ENCODE assay signal across 8 mouse cellular contexts in the genomic region with DNA sequence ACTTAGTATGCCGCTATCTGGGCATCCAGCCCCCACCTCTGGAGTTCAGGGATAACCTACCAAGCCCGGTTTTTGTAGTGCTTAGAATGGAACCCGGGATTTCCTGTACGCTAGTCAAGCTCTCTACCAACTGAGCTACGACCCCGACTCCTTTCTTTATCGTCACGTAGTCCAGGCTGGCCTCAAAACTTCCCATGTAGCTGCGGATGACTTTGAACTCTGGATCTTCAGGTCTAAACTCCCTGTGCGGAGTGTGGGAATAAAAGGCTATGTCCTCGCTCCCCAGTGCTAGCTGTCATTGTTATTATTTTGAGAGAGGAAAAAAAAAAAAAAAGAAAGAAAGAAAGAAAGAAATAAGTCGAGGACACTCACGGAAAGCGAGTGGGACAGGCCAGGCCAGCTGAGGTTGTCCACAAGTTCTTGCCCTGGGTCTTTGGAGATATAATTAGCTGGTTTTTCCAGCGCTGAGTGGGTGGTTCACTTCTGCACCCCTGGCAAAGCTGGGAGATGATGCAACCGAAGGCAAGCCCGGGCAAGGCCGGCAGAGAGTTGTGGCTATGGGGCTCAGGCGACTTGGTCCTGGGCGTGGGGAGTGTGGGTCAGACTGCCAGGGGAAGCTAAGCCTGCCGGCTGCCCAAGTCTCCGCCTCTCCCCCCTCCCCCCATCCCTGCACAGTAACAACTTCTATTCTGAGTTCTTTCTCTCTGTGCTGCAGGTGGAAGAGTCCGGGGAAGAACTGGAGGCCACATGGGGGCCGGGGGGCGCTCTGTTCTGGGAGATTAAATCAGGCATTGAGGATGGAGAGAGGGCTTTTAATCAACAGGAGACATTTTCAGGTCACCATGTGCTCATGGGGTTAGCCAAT. TPM values are rescaled to one million over a fixed set of nuclear protein-coding genes. Genes with fewer than 3 reads are reported as not detected.
DNase-seq lines count a peak whose midpoint lies in the region; ATAC-seq and TF ChIP-seq lines count a peak whose summit lies in the region.

No protein-coding gene starts in this region.

- no peak for TF ChIP-seq POLR2A in small intestine, adult 2 months (IDR thresholded peaks at IDR 0.05; ENCODE audit: low read depth, low read length)

- H3K36me3 ChIP-seq in E14TG2a.4 (ENCODE audit: insufficient read depth, low read length): peaks cover 22% of the 10 kb centered on the region
- H3K36me3 ChIP-seq in kidney, embryonic 14.5 days (ENCODE audit: control insufficient read depth, insufficient read depth, low read length): no peaks in the 10 kb centered on the region
- no peaks in the 10 kb centered on the region for H3K36me3 ChIP-seq in small intestine, adult 2 months (ENCODE audit: control insufficient read depth, insufficient read depth, low read length)

- peak overlapping the region; percentile 81 for H3K4me3 ChIP-seq in E14TG2a.4 (replicated peaks; ENCODE audit: low read length)
- peak overlapping the region; percentile 22 for H3K4me3 ChIP-seq in kidney, embryonic 14.5 days (ENCODE audit: low read length)
- H3K4me3 ChIP-seq in small intestine, adult 2 months (ENCODE audit: low read depth, low read length): peak overlapping the region; percentile 42

- DNase-seq in 416B (ENCODE audit: low read depth): peak; percentile 97
- peak; percentile 57 for DNase-seq in embryo, embryonic 11 days
- peak; percentile 81 for DNase-seq in heart, adult 8-10 months (ENCODE audit: low spot score)
- peak; percentile 72 for DNase-seq in lung, postnatal 14 days
- DNase-seq in cerebellum, postnatal 14 days: no peak

- no peaks in the 10 kb centered on the region for H3K27me3 ChIP-seq in E14TG2a.4 (ENCODE audit: insufficient read depth, low read length)
- peaks cover 9% of the 10 kb centered on the region; the same call in 1 of the 2 replicates for H3K27me3 ChIP-seq in kidney, embryonic 14.5 days (ENCODE audit: control insufficient read depth, insufficient read depth, low read length)
- H3K27me3 ChIP-seq in small intestine, adult 2 months (ENCODE audit: control insufficient read depth, insufficient read depth, low read length): no peaks in the 10 kb centered on the region

- no peak overlapping the region for H3K27ac ChIP-seq in kidney, embryonic 14.5 days (ENCODE audit: low read depth, low read length)
- H3K27ac ChIP-seq in small intestine, adult 2 months (ENCODE audit: insufficient read depth, low read depth, low read length): no peak overlapping the region

- H3K9ac ChIP-seq in kidney, embryonic 14.5 days (ENCODE audit: low read depth, low read length): peak overlapping the region; percentile 8; the same call in 1 of the 2 replicates

- H3K4me2 ChIP-seq in kidney, embryonic 14.5 days (replicated peaks; ENCODE audit: low read depth, low read length): peak overlapping the region; percentile 42

- WGBS in kidney, embryonic 14.5 days: 11% methylated on average over 25 of the region's 25 CpGs
- 39% methylated on average over 25 of the region's 25 CpGs for WGBS in small intestine, adult 2 months

- ATAC-seq in kidney, embryonic 14.5 days (ENCODE audit: low FRiP score, low TSS enrichment): no peak

- TF ChIP-seq CTCF in E14TG2a.4 (conservative IDR thresholded peaks at IDR 0.05; ENCODE audit: low read length): no peak
- TF ChIP-seq CTCF in small intestine, adult 2 months (IDR thresholded peaks at IDR 0.05; ENCODE audit: extremely low read depth, insufficient read length, insufficient replicate concordance, low read depth, low read length): no peak

- no peaks in the 10 kb centered on the region for H3K9me3 ChIP-seq in E14TG2a.4 (ENCODE audit: low read length)
- H3K9me3 ChIP-seq in kidney, embryonic 14.5 days (ENCODE audit: control insufficient read depth, low read length): no peaks in the 10 kb centered on the region

- H3K4me1 ChIP-seq in E14TG2a.4 (replicated peaks; ENCODE audit: low read depth, low read length): peaks cover 80% of the 10 kb centered on the region
- H3K4me1 ChIP-seq in kidney, embryonic 14.5 days (ENCODE audit: control insufficient read depth, insufficient read depth, low read length): peaks cover 15% of the 10 kb centered on the region; the same call in 1 of the 2 replicates
- peaks cover 9% of the 10 kb centered on the region for H3K4me1 ChIP-seq in small intestine, adult 2 months (ENCODE audit: control insufficient read depth, insufficient read depth, insufficient read length, low read length)

RNA-seq across cellular contexts. Expression of gene Cdkn1a, which starts 12.0 kb away (rescaled TPM):
- total RNA-seq in heart, adult 8-10 months (2022): 10 to 100 TPM; 11.7 to 32.6 (median 22.3) TPM
- 37.4 and 45.6 TPM in 2 replicates for polyA plus RNA-seq in kidney, embryonic 14.5 days (2014; fragmentation: Nextera tagmentation; extraction: Ambion mirVana)
- 85.1 and 293 TPM in 2 replicates for polyA plus RNA-seq in small intestine, adult 2 months (2012; rRNA removed)

RNA-seq across cellular contexts. Expression of gene Rab44, which starts 35.2 kb away (rescaled TPM):
- under 1 TPM in 3 of 4 experiments, not detected in 1; 0.12 to 0.75 (median 0.38) TPM for total RNA-seq in heart, adult 8-10 months (2022)
- 0.39 TPM in 1 of 2 replicates, not detected in the other for polyA plus RNA-seq in kidney, embryonic 14.5 days (2014; fragmentation: Nextera tagmentation; extraction: Ambion mirVana)
- 0.37 and 2.5 TPM in 2 replicates for polyA plus RNA-seq in small intestine, adult 2 months (2012; rRNA removed)

RNA-seq across cellular contexts. Expression of gene Srsf3, which starts 46.3 kb away (rescaled TPM):
- total RNA-seq in heart, adult 8-10 months (2022): 10 to 100 TPM; 52.6 to 73.3 (median 70.5) TPM
- polyA plus RNA-seq in kidney, embryonic 14.5 days (2014; fragmentation: Nextera tagmentation; extraction: Ambion mirVana): 691 and 760 TPM in 2 replicates
- polyA plus RNA-seq in small intestine, adult 2 months (2012; rRNA removed): 35.9 and 69.4 TPM in 2 replicates

Comparison
In these comparisons a context has a peak if more than half of its experiments do, and no peak if none do; other contexts are left out.
1. DNase-seq: peak in 416B (single experiment), embryo, embryonic 11 days (single experiment), heart, adult 8-10 months (single experiment) and lung, postnatal 14 days (single experiment); none in cerebellum, postnatal 14 days (0 of 2).
2. H3K4me3 ChIP-seq: peak in every context shown above with its lines; median percentile 81 in E14TG2a.4; 42 in small intestine, adult 2 months; 22 in kidney, embryonic 14.5 days.